8 mouse cellular contexts compared by ENCODE assay signal in the genomic region with DNA sequence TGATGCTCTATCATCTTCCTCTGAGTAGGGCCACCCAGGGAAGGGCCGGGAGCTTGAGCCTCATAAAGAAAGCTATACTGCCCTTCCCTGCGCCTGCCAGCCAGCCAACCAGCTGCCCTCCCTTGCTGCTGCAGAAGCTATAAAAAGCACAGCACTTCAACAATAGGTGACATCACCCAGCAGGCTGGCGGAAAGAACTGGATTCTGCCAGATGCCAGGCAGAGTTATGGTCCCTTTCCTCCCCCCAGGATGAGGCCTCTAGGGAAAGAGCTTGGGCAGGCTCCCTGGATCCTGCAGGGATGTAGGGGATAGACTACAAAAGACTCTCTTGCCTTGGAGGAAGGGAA.
DNase-seq lines count a peak whose midpoint lies in the region; ATAC-seq lines count a peak whose summit lies in the region.
"Had no signal": no experiment of that assay in that cellular context is flagged by ENCODE, and none has a peak within 500 bp of the region (broad histone marks: within the 10 kb centered on the region; RNA-seq: fewer than 3 reads in every experiment).

No protein-coding gene starts in this region.

- peak; percentile 94 for DNase-seq in brain, adult 2 months (ENCODE audit: low read depth, low spot score)
- peak; percentile 84 for DNase-seq in embryonic facial prominence, embryonic 14.5 days (ENCODE audit: low spot score)
- DNase-seq in hindbrain, embryonic 10.5 days (ENCODE audit: low spot score) = peak; percentile 23
- DNase-seq in layer of hippocampus, adult 8-10 months (ENCODE audit: low spot score in 2 of 2) = peak; percentile 72
- DNase-seq in lung, postnatal 4 days = peak; percentile 72 to 86
- DNase-seq in ovary, postnatal 14 days (ENCODE audit: low spot score) = no peak

- peak; percentile 58 for ATAC-seq in embryonic facial prominence, embryonic 14.5 days (ENCODE audit: low read depth)
- no peak for ATAC-seq in stomach, embryonic 15.5 days (ENCODE audit: insufficient read depth, low FRiP score, low read depth)

- no peak overlapping the region for H3K4me3 ChIP-seq in embryonic facial prominence, embryonic 14.5 days (ENCODE audit: low read depth, low read length)
- H3K4me3 ChIP-seq in hindbrain, embryonic 10.5 days = no peak overlapping the region
- H3K4me3 ChIP-seq in stomach, embryonic 15.5 days (replicated peaks) = no peak overlapping the region
- H3K4me3 ChIP-seq: liver, embryonic 15.5 days had no signal

- WGBS in embryonic facial prominence, embryonic 14.5 days = 46% methylated on average over 3 of the region's 3 CpGs
- WGBS in hindbrain, embryonic 10.5 days = 56% methylated on average over 3 of the region's 3 CpGs
- 52% methylated on average over 3 of the region's 3 CpGs for WGBS in stomach, embryonic 15.5 days

- H3K27ac ChIP-seq in embryonic facial prominence, embryonic 14.5 days (replicated peaks; ENCODE audit: low read depth, low read length) = peak overlapping the region; percentile 74
- peak overlapping the region; percentile 69 for H3K27ac ChIP-seq in hindbrain, embryonic 10.5 days
- H3K27ac ChIP-seq in stomach, embryonic 15.5 days = peak overlapping the region; percentile 65
- H3K27ac ChIP-seq: liver, embryonic 15.5 days had no signal

- no peaks in the 10 kb centered on the region for H3K36me3 ChIP-seq in embryonic facial prominence, embryonic 14.5 days (ENCODE audit: control insufficient read depth, insufficient read depth, low read length)
- no peaks in the 10 kb centered on the region for H3K36me3 ChIP-seq in hindbrain, embryonic 10.5 days
- H3K36me3 ChIP-seq in stomach, embryonic 15.5 days = no peaks in the 10 kb centered on the region
- H3K36me3 ChIP-seq: liver, embryonic 15.5 days had no signal

- no peaks in the 10 kb centered on the region for H3K9me3 ChIP-seq in embryonic facial prominence, embryonic 14.5 days (ENCODE audit: control insufficient read depth, low read length)
- H3K9me3 ChIP-seq in hindbrain, embryonic 10.5 days = no peaks in the 10 kb centered on the region
- no peaks in the 10 kb centered on the region for H3K9me3 ChIP-seq in stomach, embryonic 15.5 days
- H3K9me3 ChIP-seq: liver, embryonic 15.5 days had no signal

- no peaks in the 10 kb centered on the region for H3K27me3 ChIP-seq in embryonic facial prominence, embryonic 14.5 days (replicated peaks; ENCODE audit: control insufficient read depth, insufficient read depth, low read length)
- H3K27me3 ChIP-seq in hindbrain, embryonic 10.5 days (ENCODE audit: insufficient read depth, poor library complexity, severe bottlenecking) = no peaks in the 10 kb centered on the region
- no peaks in the 10 kb centered on the region for H3K27me3 ChIP-seq in stomach, embryonic 15.5 days (replicated peaks)
- H3K27me3 ChIP-seq: liver, embryonic 15.5 days had no signal

- 0 out of 2 replicates have a peak overlapping the region, but pooled peaks have one; percentile 15 for H3K9ac ChIP-seq in embryonic facial prominence, embryonic 14.5 days (ENCODE audit: low read depth, low read length)
- H3K9ac ChIP-seq in stomach, embryonic 15.5 days = no peak overlapping the region
- H3K9ac ChIP-seq: liver, embryonic 15.5 days had no signal

- peaks cover 17% of the 10 kb centered on the region; the same call in 1 of the 2 replicates for H3K4me1 ChIP-seq in embryonic facial prominence, embryonic 14.5 days (ENCODE audit: control insufficient read depth, insufficient read depth, low read length)
- peaks cover 26% of the 10 kb centered on the region for H3K4me1 ChIP-seq in hindbrain, embryonic 10.5 days (replicated peaks)
- H3K4me1 ChIP-seq in stomach, embryonic 15.5 days = peaks cover 6% of the 10 kb centered on the region

- no peak overlapping the region for H3K4me2 ChIP-seq in embryonic facial prominence, embryonic 14.5 days (ENCODE audit: low read depth, low read length)
- no peak overlapping the region for H3K4me2 ChIP-seq in stomach, embryonic 15.5 days
- H3K4me2 ChIP-seq: liver, embryonic 15.5 days had no signal
